Mouse (Mus musculus) 416B (cell line): ENCODE measurements at regions not wholly inside any gene's neighbourhood (a gene's known extent, or its start where the extent isn't known, plus 50 kb on each side); places are given as distances from the start of the nearest gene placed in this dataset.
A peak's percentile ranks its signal among the peaks of the same experiment; 100 is the strongest.

Source experiments
- DNase-seq: peaks from one replicate; pipeline ENCODE4 v3.0.0; 2011; ENCODE audit warnings: low read depth

- DNase-seq = no peak
These were observed 228.4 kb upstream of the Gpc5 start for GRCm38 (mm10) chr14:114863585-114863984.

DNA sequence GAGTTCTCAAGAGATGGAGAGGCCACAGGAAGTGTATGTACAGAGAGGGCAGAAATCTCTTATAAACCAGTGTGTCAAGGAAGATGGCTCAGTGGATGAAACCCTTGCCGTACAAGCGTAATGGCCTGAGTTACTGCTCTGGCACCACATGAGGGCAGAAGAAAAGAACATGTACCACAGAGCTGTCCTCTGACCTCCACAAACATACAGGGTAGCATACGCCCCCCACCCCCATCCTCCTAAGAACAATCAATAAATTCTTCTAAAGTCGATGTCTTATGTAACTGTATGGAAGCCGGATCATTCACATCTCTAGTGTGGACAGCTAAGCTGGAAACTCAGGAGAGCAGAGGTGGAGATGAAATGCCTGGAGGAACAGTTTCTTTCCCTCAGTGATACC lies 227.9 kb upstream of the Gpc5 start:
- DNase-seq = no peak

DNA sequence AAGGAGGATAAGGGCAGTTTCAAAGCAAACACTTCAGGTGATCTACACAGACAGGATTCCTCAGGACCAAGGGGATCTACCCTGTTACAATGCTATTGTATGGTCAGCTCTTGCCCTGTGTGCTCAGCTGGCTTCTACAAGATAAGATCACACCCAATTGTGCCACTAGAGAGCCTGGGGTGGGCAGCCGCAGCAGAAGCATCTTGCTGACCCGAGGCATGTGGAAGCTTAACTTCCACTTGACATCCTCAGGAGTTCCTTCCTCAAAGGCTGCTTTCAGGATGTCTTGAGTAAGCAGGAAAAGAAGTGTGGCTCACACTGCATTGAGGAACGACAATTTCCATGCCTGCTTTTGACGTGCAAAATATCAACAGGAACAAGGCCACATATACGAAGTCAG lies 222.8 kb upstream of the Gpc5 start:
- peak; percentile 17 for DNase-seq

DNA sequence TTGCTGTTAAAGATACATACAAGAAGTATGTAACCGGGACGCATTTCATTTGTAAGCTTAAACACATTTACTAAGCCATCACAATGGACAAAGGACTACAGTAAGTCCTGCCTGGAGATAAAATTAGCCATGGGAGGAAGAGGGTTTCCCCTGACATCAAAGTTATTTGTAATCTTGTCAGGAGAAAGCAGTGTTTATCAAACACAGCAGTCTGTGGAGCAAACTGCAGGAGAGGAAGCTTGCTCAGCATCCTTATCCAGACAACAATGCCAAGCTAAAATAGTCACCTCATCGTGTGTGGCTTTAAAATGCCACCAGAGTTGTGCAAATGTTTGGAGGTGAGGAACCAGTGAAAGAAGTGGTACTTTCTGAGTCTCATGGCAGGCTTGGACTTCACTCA lies 216.9 kb upstream of the Gpc5 start:
- DNase-seq = no peak

DNA sequence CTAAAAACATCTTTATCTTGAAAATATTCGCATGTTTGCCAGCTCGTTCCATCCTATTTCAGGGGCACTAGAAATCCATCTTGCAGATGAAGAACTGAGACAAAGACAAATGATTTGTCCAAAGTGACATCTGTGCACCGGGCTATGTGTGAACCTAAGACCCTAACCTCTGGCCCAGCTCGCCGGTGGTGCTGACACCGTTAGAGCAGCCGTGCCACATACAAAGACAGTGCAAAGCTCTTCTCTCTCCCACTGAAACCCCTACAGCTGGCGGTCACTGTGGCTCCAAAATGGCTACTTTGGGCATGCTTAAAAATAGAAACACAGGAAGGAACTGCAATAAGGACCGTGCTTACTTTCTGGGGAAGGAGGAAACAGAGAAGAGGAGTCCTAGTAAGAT lies 215.6 kb upstream of the Gpc5 start:
- DNase-seq = no peak

DNA sequence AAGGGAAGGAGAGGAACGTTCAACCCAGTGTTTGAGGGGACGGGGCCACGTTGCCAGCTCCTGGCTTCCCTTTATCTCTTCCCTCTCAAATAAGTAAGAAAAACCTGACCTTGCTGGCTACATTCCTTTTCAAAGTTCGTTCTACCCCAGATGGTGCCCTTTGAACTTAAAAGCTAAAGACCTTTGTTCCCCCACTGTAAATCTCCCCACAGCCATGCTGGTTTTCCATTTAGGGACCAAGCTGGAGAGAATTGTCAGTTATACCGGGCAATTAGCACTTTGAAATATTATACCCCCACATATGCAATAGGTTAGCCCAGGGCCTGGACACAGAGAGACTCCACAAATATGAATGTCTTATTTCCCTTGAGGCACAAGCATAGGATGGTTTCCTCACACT lies 214.5 kb upstream of the Gpc5 start:
- DNase-seq = no peak

DNA sequence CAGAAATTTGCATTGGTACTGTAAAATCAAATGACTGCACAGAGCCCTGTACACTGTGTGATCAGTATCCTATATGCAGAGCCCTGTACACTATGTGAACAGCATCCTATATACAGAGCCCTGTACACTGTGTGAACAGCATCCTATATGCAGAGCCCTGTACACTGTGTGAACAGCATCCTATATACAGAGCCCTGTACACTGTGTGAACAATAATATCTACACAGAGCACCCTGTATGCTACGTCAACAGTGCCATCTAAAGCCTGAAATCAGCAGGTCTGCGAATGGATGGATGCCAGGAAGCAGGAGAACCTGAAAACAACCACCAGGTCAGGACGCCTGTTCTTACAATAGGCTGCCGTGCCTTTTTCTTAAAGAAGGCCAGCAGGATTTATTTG lies 211.7 kb upstream of the Gpc5 start:
- no peak for DNase-seq

GRCm38 (mm10) chr14:114904109-114904508 lies 187.9 kb upstream of the Gpc5 start:
- DNase-seq = no peak

GRCm38 (mm10) chr14:114912271-114912670 lies 179.7 kb upstream of the Gpc5 start:
- DNase-seq = no peak

- DNase-seq = peak; percentile 50
These were observed 178.8 kb upstream of the Gpc5 start for GRCm38 (mm10) chr14:114913238-114913637.

DNA sequence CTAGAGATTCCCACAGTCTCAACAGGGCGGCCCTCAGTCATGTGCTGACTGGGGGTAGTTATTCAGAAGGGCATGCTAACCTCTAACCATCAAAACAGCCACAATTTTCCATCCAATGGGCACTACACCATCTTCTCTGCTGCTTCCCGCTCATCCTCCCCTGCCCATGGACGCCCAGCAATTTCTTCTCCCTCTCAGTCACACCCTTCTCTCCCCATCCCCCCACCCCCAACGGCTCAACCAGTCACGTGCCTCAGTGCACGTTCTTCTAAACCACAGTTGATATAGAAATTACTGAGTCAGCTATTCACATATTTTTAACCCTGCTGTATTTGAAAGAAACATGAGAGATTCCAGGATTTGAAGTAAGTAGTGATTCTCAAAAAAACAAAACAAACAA lies 146.3 kb upstream of the Gpc5 start:
- peak; percentile 43 for DNase-seq

DNA sequence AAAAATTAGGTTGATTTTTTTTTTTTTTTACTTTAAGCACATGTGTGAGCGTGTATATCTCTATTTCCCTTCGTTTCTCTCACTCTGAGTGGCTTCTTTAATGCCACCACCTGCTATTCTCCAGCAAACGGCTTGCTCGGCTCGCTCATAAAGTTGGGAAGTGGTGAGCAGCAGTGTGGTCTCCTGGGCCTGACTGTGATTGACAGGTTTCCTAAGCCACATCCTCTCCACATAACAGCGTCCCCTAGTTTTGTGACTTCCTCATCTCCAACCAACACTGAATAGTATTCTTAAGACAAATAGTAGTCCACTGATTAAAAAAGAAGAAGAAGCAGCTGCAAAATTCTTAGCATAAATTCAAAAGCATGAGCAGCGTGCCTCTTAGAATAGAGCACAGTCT lies 145.7 kb upstream of the Gpc5 start:
- peak; percentile 91 for DNase-seq

DNA sequence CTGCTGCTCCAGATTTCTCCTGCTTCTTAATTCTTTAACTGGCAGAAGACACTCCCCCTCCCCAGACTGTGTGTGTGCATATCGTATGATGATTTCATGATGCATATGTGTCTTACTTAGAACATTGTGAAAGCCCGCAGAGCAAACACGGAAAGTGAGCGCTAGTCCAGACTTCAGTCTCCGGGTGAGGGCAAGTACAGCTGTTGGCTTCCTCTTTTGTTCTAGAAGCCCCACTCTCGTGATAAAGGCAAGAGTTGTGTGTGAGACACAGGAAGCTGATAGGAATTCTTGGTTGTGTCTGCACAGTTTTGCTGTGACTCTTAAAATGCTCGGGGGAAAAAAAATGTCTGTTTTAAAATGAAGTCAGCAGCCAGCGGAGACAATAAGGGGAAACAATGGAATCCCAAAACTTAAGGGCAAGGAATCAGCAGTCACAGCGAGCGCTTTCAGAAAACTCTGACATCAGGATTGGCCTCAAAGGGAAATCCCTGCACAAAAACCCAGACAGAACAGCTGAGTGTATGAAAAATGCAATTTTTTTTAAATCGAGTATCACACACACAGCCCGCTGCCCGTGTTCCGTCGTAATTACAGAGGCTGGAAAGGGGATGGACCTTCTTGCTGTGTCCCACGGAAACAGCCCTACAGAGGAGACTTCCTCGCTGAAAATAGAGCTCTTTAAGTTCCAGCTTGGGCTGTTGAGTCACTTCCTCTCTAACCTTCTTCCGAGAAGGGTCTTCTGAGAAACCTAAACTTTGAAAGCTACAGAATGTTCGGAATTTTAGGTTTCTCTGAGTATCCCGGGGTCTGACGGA lies 143.5 kb upstream of the Gpc5 start:
- peak; percentile 75 for DNase-seq

DNA sequence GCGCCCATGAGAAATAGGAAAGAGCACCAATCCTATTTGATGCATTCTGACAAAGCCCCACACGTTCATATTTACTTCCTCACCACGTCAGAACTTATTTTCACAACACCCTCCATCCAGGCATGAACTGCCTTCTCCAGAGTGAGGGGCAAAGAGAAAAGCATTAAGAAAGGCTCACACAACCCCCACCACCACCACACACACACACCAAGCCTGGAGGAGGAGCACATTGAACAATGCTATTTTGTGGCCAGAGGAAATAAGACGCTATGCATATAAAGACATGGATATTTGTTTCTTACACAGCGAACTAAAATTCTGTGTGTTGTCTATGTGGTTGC lies 142.9 kb upstream of the Gpc5 start:
- no peak for DNase-seq

GRCm38 (mm10) chr14:114952280-114952679 lies 139.7 kb upstream of the Gpc5 start:
- no peak for DNase-seq

DNA sequence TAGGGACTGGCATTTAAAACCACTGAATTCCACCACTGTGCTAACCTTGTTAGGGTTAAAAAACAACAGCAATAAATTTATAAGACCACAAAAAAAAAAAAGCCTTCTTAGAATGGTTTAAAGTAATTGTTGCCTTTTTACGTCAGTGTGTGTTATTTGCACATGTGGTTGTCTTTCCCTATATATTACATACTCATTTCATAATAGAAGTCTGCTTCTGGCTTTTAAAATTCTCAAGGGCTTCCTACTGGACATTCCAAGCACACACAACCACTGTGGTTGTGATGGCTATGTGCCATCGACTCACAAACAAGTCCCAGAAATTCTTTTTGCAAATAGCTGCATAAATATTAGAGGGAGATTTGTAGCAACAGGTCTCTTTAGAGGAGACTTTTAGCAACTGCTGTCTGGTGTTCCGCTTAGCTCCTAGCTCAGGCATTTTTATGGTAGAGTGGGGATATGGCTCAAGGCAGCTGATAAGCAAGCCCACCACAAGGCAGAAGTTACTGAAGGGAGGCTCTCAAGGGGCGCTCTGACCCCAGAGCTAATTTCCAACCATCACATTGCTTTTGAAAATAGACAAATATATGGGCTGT lies 138.8 kb upstream of the Gpc5 start:
- no peak for DNase-seq

GRCm38 (mm10) chr14:114954287-114954686 lies 137.7 kb upstream of the Gpc5 start:
- no peak for DNase-seq

GRCm38 (mm10) chr14:114955572-114955971 lies 136.4 kb upstream of the Gpc5 start:
- no peak for DNase-seq

GRCm38 (mm10) chr14:114960273-114960672 lies 131.7 kb upstream of the Gpc5 start:
- no peak for DNase-seq

DNA sequence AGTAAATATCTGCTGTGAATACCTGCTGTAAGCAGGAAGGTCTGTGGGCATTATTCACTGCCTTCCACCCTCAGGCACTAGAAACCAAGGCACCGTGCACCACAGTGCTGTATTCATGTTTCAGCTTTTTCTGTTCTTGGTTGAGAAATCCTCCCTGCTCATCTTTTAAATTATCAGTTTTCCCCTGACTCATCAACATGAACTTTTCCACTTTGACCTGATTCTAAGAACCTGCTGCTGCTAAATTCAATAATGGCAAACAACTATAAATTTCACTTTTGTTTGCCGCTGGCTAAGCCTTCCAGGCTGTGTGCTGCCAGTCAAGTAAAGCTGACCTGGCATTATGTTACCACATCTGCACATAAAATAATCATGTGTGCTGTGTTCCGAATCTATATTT lies 126.1 kb upstream of the Gpc5 start:
- no peak for DNase-seq

- DNase-seq = no peak
These were observed 123.0 kb upstream of the Gpc5 start for GRCm38 (mm10) chr14:114969020-114969419.

- DNase-seq = peak; percentile 67
These were observed 110.9 kb upstream of the Gpc5 start for GRCm38 (mm10) chr14:114981120-114981519.

DNA sequence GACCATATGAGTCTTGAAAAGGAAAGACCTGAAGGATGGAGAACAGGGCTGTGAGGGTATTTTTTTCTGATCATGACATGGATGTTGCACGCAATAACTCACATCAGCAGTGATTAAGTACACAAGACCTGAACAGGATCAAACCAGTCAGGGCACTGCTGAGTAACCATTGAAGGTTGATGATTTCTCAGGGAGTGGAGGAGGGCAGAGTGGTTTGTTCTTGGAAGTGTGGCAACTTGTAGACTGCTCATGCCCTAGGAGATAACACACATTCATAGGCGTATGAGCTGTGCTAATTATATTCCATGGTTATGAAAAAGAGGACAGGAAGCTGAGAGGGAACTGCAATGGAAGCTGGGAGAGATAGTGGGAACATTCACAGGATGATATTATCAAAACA lies 88.8 kb upstream of the Gpc5 start:
- DNase-seq = no peak
